Mouse (Mus musculus): ENCODE results near the gene Map3k3. TPM values are rescaled to one million over a fixed set of nuclear protein-coding genes. Genes with fewer than 3 reads are reported as not detected.
"Not testable (repeated sequence)": the region's sequence is repeated elsewhere in the genome, so short reads cannot be mapped to it uniquely, and the experiment has no call there.

The Map3k3 gene
- polyA plus RNA-seq, 1 experiment from 2014 or later = 9.0 TPM

DNA sequence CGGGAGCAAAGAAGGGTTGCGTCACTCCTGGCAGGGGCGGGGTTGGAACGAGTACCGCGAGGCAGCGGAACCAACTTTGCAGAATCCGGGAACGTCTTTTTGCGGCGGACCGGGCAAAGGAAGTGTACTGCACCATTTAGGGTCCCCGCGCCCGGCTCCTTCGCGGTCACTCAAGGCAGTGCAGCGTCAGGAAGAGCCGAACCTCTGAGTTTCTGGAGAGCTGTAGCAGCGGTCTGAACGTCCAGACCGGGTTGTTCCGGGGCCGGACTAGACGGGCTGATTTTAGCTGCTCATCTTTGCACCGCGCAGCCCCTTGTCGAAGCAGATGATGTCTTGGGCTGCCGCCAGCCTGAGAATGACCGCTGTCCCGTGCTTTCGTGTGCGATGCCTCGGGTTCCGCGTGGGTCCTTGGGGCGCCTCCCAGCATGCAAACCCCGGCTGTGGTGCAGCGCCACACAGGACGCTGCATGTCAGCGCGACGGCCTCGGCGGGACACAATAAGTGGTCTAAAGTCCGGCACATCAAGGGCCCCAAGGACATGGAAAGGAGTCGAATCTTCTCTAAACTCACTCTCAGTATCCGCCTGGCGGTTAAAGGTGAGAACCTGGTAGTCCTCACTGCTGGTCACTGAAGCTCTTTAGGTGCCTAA, 18.4 kb upstream of the Map3k3 start, which contains the start of gene Taco1:
Gene Taco1 (plus strand): TSS at position 139 of the 649 bp plus-strand sequence.
- Histone ChIP-seq H3K4me3 (ENCODE audit: low read depth, low read length) (peak within 1 kb of the TSS; percentile 80), H3K27ac (ENCODE audit: low read depth, low read length) (peak within 1 kb of the TSS; percentile 74), H3K27me3 (replicated peaks; ENCODE audit: control insufficient read depth, insufficient read depth, low read length) (no peaks in the 10 kb centered on the region), H3K4me1 (ENCODE audit: control insufficient read depth, insufficient read depth, low read length) (0 out of 2 replicates have a peak, but pooled peaks cover 3% of the 10 kb centered on the region), H3K4me2 (ENCODE audit: low read length) (peak within 1 kb of the TSS; percentile 95), H3K36me3 (ENCODE audit: control insufficient read depth, insufficient read depth, low read length) (no peaks in the 10 kb centered on the region; the same call in 1 of the 2 replicates), H3K9ac (ENCODE audit: low read length) (peak within 1 kb of the TSS; percentile 90), H3K9me3 (replicated peaks; ENCODE audit: control insufficient read depth, low read length) (no peaks in the 10 kb centered on the region)
- ATAC-seq (peak; percentile 98), DNase-seq (ENCODE audit: low spot score) (peak; percentile 97)
- under 1% methylated on average over 49 of the region's 49 CpGs for WGBS

DNA sequence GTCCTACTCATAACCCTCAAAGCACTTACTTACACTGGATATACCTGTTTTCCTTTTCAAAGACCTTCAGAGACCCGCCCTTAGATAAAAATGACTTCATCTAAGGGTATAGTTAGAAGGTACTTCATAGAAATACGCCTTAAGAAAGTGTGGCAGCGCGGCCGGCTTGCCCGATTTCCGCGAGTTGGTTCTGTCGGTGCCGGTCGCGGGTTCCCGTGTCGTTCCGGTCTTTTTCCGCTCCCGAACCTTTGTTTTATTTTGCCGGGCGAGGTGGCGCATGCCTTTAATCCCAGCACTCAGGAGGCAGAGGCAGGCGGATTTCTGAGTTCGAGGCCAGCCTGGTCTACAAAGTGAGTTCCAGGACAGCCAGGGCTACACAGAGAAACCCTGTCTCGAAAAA, 17.8 kb upstream of the Map3k3 start:
- Histone ChIP-seq H3K4me3 (ENCODE audit: low read depth, low read length) (peak overlapping the region; percentile 80), H3K9ac (ENCODE audit: low read length) (peak overlapping the region; percentile 90), H3K4me2 (ENCODE audit: low read length) (peak overlapping the region; percentile 95)
- WGBS = 20% methylated on average over 23 of the region's 23 CpGs
- DNase-seq (ENCODE audit: low spot score) = peak; percentile 71
- H3K27ac ChIP-seq (ENCODE audit: low read depth, low read length); H3K4me1 ChIP-seq (ENCODE audit: control insufficient read depth, insufficient read depth, low read length); H3K27me3 ChIP-seq (replicated peaks; ENCODE audit: control insufficient read depth, insufficient read depth, low read length); H3K36me3 ChIP-seq (ENCODE audit: control insufficient read depth, insufficient read depth, low read length); ATAC-seq; H3K9me3 ChIP-seq (replicated peaks; ENCODE audit: control insufficient read depth, low read length): not testable (repeated sequence)

DNA sequence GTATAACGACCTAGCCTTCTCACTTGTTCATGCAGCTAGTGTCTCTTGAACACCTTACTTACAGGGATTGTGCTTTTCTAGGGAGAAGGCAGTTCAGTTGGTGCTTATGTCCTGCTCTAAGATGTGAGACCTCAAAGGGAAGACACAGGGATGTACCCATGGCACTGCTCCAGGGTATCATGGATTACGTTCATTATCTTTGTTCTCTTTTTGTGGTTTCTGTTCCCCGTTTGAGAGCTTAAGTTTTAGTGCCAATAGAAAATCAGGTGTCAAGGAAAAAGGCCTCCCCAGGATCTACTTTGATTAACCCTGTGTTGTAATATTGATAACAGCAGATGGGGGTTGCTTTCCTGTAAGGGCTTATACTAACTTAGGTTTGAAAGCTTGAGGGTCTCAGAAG, 10.6 kb upstream of the Map3k3 start:
- peaks cover 21% of the 10 kb centered on the region for H3K36me3 ChIP-seq (ENCODE audit: control insufficient read depth, insufficient read depth, low read length)
- H3K27me3 ChIP-seq (replicated peaks; ENCODE audit: control insufficient read depth, insufficient read depth, low read length) = no peaks in the 10 kb centered on the region
- H3K4me3 ChIP-seq (ENCODE audit: low read depth, low read length) = no peak overlapping the region
- no peak overlapping the region for H3K9ac ChIP-seq (ENCODE audit: low read length)
- H3K4me1 ChIP-seq (ENCODE audit: control insufficient read depth, insufficient read depth, low read length) = no peaks in the 10 kb centered on the region
- H3K9me3 ChIP-seq (replicated peaks; ENCODE audit: control insufficient read depth, low read length) = no peaks in the 10 kb centered on the region
- no peak for ATAC-seq
- no peak for DNase-seq (ENCODE audit: low spot score)
- no peak overlapping the region for H3K27ac ChIP-seq (ENCODE audit: low read depth, low read length)
- WGBS = 83% methylated on average over 3 of the region's 3 CpGs
- no peak overlapping the region for H3K4me2 ChIP-seq (ENCODE audit: low read length)

DNA sequence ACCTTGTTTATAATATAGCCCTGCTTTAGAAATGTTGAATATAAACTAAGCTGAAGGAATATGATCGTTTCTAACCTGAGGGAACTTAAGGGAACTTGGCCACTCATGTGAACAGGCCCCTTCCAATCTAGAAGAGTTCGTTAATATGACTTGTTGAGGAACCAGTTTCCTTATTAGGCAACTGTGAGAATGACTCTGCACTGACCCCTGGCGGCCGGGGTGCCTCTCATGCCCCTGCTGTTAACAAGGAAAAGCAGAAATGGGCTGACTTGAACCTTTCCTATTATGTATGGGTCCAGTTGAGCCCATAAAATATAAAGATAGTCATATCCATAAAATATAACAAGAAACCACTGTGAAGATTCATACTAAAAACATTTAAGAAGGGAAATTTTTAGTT, 8.1 kb upstream of the Map3k3 start:
- H3K4me2 ChIP-seq (ENCODE audit: low read length) = no peak overlapping the region
- no peak overlapping the region for H3K9ac ChIP-seq (ENCODE audit: low read length)
- H3K27ac ChIP-seq (ENCODE audit: low read depth, low read length) = no peak overlapping the region
- no peaks in the 10 kb centered on the region for H3K9me3 ChIP-seq (replicated peaks; ENCODE audit: control insufficient read depth, low read length)
- H3K27me3 ChIP-seq (replicated peaks; ENCODE audit: control insufficient read depth, insufficient read depth, low read length) = no peaks in the 10 kb centered on the region
- H3K36me3 ChIP-seq (ENCODE audit: control insufficient read depth, insufficient read depth, low read length) = peaks cover 21% of the 10 kb centered on the region
- 5% methylated on average over 4 of the region's 4 CpGs for WGBS
- ATAC-seq = no peak
- H3K4me3 ChIP-seq (ENCODE audit: low read depth, low read length) = no peak overlapping the region
- no peaks in the 10 kb centered on the region for H3K4me1 ChIP-seq (ENCODE audit: control insufficient read depth, insufficient read depth, low read length)
- peak; percentile 78 for DNase-seq (ENCODE audit: low spot score)

DNA sequence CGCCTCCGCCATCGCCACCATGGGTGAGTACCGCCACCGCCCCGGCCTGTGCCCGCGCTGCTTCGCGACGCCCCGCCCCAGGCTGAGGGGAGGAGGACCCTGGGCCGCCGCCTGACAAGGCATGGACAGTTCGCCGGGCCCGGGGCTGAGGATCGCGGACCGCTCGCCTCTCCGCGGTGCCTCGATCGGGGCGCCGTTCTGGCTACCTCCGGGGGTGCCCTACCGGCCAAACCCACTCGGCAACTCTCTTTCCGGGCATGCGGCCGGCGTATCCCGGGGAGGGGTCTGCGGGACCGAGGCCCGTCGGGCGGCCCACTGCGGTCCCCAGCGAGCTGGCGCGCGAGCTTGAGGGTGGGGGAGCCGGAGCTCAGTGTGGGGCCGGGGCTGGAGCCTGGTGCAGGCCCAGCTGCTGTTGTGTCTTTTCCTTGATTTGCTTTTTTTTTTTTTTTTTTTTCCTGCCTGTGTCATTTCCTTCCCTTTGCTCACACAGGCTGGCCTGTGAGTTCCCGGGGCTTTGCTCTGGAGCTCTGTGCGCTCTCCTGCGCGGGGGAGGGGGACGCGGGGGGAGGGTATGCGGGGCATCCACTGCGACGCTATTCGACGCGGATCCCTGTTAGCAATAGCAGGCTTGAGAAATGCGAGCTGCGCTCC, 623 bp downstream of the Map3k3 start:
- H3K27me3 ChIP-seq (replicated peaks; ENCODE audit: control insufficient read depth, insufficient read depth, low read length) = no peaks in the 10 kb centered on the region
- ATAC-seq (peak; percentile 56), DNase-seq (ENCODE audit: low spot score) (peak; percentile 84)
- H3K9me3 ChIP-seq (replicated peaks; ENCODE audit: control insufficient read depth, low read length) = no peaks in the 10 kb centered on the region
- no peaks in the 10 kb centered on the region for H3K36me3 ChIP-seq (ENCODE audit: control insufficient read depth, insufficient read depth, low read length)
- peaks cover 7% of the 10 kb centered on the region for H3K4me1 ChIP-seq (ENCODE audit: control insufficient read depth, insufficient read depth, low read length)
- peak overlapping the region; percentile 90 for H3K9ac ChIP-seq (ENCODE audit: low read length)
- H3K4me3 ChIP-seq (ENCODE audit: low read depth, low read length) = peak overlapping the region; percentile 85
- peak overlapping the region; percentile 96 for H3K27ac ChIP-seq (ENCODE audit: low read depth, low read length)
- peak overlapping the region; percentile 55 for H3K4me2 ChIP-seq (ENCODE audit: low read length)
- 2% methylated on average over 60 of the region's 61 CpGs for WGBS

DNA sequence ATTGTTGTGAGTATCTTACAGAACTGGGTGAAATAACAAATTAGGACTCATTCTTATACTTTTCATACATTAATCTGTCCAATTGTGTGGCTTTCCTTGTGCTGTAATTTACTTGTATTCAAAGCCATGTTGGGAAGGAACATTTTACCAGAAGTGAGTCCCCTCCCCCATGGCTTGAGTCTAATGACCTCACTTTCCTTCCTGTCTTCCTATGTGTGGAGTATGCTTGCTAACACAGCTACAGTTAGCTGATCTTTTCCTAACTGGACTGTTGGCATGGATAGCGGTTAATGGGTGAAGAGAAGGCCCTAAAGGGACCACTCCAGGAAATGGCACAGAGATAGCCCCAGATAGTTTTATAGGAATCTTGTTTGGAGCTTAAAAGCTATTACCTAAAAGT, 13.8 kb downstream of the Map3k3 start:
- Histone ChIP-seq H3K36me3 (ENCODE audit: control insufficient read depth, insufficient read depth, low read length) (peaks cover 15% of the 10 kb centered on the region; the same call in 1 of the 2 replicates), H3K27me3 (replicated peaks; ENCODE audit: control insufficient read depth, insufficient read depth, low read length) (no peaks in the 10 kb centered on the region), H3K27ac (ENCODE audit: low read depth, low read length) (no peak overlapping the region), H3K4me1 (ENCODE audit: control insufficient read depth, insufficient read depth, low read length) (no peaks in the 10 kb centered on the region), H3K4me3 (ENCODE audit: low read depth, low read length) (no peak overlapping the region), H3K9me3 (replicated peaks; ENCODE audit: control insufficient read depth, low read length) (no peaks in the 10 kb centered on the region), H3K9ac (ENCODE audit: low read length) (no peak overlapping the region), H3K4me2 (ENCODE audit: low read length) (no peak overlapping the region)
- no peak for ATAC-seq
- DNase-seq (ENCODE audit: low spot score) = no peak
- WGBS = 100% methylated on average over 1 of the region's 1 CpGs

DNA sequence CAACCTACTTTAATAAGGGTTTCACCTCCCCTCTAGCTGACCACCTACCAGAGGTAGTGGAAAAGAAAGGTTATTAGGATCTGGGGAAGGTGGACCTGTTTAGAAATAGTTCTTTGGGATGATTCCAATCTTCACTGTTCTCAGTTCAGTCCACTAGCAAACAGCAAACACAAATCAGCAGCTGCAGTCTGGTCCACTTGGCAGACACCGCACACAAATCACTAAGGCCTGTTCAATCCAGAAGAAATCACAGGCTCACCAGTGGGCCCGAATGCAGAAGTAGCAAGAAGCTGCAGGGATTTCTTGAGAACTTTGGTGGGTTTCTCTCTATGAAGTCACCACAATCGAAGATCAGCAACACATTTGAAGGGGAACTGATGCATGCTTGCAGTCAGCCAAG, 18.5 kb downstream of the Map3k3 start:
- no peak for DNase-seq (ENCODE audit: low spot score)
- 94% methylated on average over 3 of the region's 3 CpGs for WGBS
- H3K9me3 ChIP-seq (replicated peaks; ENCODE audit: control insufficient read depth, low read length) = no peaks in the 10 kb centered on the region
- H3K4me1 ChIP-seq (ENCODE audit: control insufficient read depth, insufficient read depth, low read length) = no peaks in the 10 kb centered on the region
- no peaks in the 10 kb centered on the region for H3K27me3 ChIP-seq (replicated peaks; ENCODE audit: control insufficient read depth, insufficient read depth, low read length)
- H3K4me3 ChIP-seq (ENCODE audit: low read depth, low read length) = no peak overlapping the region
- ATAC-seq = no peak
- no peak overlapping the region for H3K4me2 ChIP-seq (ENCODE audit: low read length)
- no peak overlapping the region for H3K27ac ChIP-seq (ENCODE audit: low read depth, low read length)
- H3K9ac ChIP-seq (ENCODE audit: low read length) = no peak overlapping the region
- H3K36me3 ChIP-seq (ENCODE audit: control insufficient read depth, insufficient read depth, low read length) = peaks cover 21% of the 10 kb centered on the region; the same call in 1 of the 2 replicates

DNA sequence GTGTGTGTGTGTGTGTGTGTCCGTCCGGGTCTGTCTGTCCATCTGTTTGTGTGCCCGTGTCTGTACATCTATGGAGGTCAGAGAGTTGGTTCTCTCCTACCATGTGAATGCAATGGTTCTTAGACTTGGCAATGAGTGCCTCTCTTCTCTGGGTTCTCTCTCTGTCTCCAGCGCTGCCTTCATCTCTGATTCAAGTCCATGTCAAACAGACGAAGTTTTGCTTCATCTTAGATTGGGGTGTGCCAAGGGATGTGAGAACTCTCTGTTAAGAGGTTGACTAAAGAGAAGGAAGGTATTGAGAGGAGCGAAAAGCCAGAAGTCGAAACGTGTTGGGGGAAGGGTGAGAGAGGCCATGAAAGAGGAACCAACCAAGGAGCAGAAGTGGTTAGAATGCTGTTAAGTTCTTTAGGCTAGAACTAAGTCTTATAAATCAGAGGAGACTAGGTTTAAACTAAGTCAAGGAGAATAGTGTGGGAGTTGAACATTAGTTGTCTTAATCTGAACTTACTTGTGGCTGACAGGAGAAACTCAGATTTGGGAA, 21.7 kb downstream of the Map3k3 start:
- no peak for DNase-seq (ENCODE audit: low spot score)
- H3K36me3 ChIP-seq (ENCODE audit: control insufficient read depth, insufficient read depth, low read length) = peaks cover 17% of the 10 kb centered on the region; the same call in 1 of the 2 replicates
- ATAC-seq = no peak
- H3K4me1 ChIP-seq (ENCODE audit: control insufficient read depth, insufficient read depth, low read length) = no peaks in the 10 kb centered on the region
- no peaks in the 10 kb centered on the region for H3K9me3 ChIP-seq (replicated peaks; ENCODE audit: control insufficient read depth, low read length)
- no peak overlapping the region for H3K4me3 ChIP-seq (ENCODE audit: low read depth, low read length)
- H3K27me3 ChIP-seq (replicated peaks; ENCODE audit: control insufficient read depth, insufficient read depth, low read length) = no peaks in the 10 kb centered on the region
- H3K9ac ChIP-seq (ENCODE audit: low read length) = no peak overlapping the region
- WGBS = 83% methylated on average over 8 of the region's 8 CpGs
- H3K4me2 ChIP-seq (ENCODE audit: low read length) = no peak overlapping the region
- no peak overlapping the region for H3K27ac ChIP-seq (ENCODE audit: low read depth, low read length)

DNA sequence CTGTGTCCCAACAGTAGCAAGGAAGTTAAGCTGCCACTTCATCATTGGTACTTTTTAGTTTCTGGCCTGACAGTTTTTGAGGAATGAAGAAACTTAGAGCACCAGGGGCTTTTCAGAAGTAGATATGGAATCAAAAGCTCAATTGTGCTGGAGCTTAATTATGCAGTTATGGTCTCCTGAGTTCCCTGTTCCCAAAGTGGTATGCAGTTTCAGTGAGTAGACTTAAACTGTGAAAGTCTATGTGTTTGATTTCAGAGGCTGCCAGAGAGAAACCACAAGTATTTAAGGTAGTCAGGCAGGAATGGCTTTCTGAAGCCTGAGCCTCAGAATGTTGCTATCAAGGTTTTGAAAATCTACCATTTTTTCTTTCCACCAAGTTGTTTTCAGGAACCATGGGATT, 27.3 kb downstream of the Map3k3 start:
- no peak for DNase-seq (ENCODE audit: low spot score)
- Histone ChIP-seq H3K27me3 (replicated peaks; ENCODE audit: control insufficient read depth, insufficient read depth, low read length) (no peaks in the 10 kb centered on the region), H3K4me2 (ENCODE audit: low read length) (no peak overlapping the region), H3K27ac (ENCODE audit: low read depth, low read length) (no peak overlapping the region), H3K9me3 (replicated peaks; ENCODE audit: control insufficient read depth, low read length) (no peaks in the 10 kb centered on the region), H3K4me3 (ENCODE audit: low read depth, low read length) (no peak overlapping the region), H3K9ac (ENCODE audit: low read length) (no peak overlapping the region), H3K4me1 (ENCODE audit: control insufficient read depth, insufficient read depth, low read length) (no peaks in the 10 kb centered on the region), H3K36me3 (ENCODE audit: control insufficient read depth, insufficient read depth, low read length) (peaks cover 22% of the 10 kb centered on the region)
- ATAC-seq = no peak
